In the genomic region with DNA sequence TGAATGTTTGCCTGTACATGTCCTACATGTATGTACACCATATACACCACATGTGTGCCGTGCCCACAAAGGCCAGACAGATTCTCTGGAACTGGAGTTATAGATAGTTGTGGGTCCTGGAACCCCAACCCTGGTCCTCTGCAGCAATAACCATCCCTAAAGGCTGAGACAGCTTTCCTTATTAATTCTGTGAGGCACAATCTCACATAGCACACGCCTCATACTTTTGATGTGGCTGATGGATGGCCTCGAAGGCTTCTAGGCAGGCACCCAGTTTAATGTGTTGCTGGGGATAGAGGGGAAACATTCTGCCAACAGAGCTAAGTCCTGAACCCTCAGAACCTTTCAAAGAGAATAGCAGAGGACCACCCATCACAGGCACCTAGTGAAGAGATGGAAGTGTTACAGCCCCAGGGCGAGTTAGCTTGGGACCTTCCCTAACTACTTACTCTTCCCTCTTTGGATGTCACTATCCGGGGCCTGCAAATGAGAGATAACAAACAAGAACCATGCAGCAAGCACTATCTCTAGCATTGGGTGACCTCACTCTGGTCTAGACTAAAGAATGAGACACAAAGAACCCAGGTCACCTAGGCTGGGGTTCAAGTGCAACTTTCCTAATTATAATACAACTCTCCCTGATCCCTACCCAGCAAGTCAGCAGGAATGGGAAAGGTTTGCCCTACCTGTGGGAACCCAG, we compare ENCODE assay signal across 1 mouse cellular context.
TF ChIP-seq lines count a peak whose summit lies in the region.

No protein-coding gene starts in this region.

TF ChIP-seq in MEL, 35 proteins besides CTCF, POLR2A, EP300 and RAD21:
- TF ChIP-seq ELF1 (IDR thresholded peaks at IDR 0.05; ENCODE audit: low read depth, low read length) (no peak), RCOR1 (IDR thresholded peaks at IDR 0.05; ENCODE audit: low read depth, low read length) (peak; percentile 68; the same call in 1 of the 2 replicates), SMC3 (IDR thresholded peaks at IDR 0.05; ENCODE audit: low read depth, low read length) (no peak; the same call in 1 of the 2 replicates), UBTF (IDR thresholded peaks at IDR 0.05; ENCODE audit: borderline replicate concordance, insufficient read depth, low read depth, low read length) (no peak), TBP (IDR thresholded peaks at IDR 0.05; ENCODE audit: low read depth, low read length) (no peak), NRF1 (IDR thresholded peaks at IDR 0.05; ENCODE audit: insufficient read depth, low read depth, low read length, poor library complexity, severe bottlenecking) (no peak), SIN3A (IDR thresholded peaks at IDR 0.05; ENCODE audit: low read length) (peak; percentile 79), ZKSCAN1 (IDR thresholded peaks at IDR 0.05; ENCODE audit: low read depth, low read length) (peak; percentile 10; the same call in 1 of the 2 replicates), TAL1 (IDR thresholded peaks at IDR 0.05; ENCODE audit: low read length) (peak; percentile 94), ZMIZ1 (IDR thresholded peaks at IDR 0.05; ENCODE audit: low read depth, low read length) (0 out of 2 replicates have a peak, but pooled peaks have one; percentile 30), KAT2A (conservative IDR thresholded peaks at IDR 0.05; ENCODE audit: low read depth, low read length) (no peak), CHD1 (IDR thresholded peaks at IDR 0.05; ENCODE audit: low read depth, low read length) (no peak), BHLHE40 (IDR thresholded peaks at IDR 0.05; ENCODE audit: borderline replicate concordance, low read depth, low read length) (no peak; the same call in 1 of the 2 replicates), ETS1 (IDR thresholded peaks at IDR 0.05; ENCODE audit: low read depth, low read length) (peak; percentile 90), MYC (IDR thresholded peaks at IDR 0.05; ENCODE audit: low read depth, low read length) (peak; percentile 62), TCF12 (IDR thresholded peaks at IDR 0.05; ENCODE audit: low read depth, low read length) (peak; percentile 93), CHD2 (IDR thresholded peaks at IDR 0.05; ENCODE audit: low read length) (no peak), MAZ (IDR thresholded peaks at IDR 0.05; ENCODE audit: low read depth, low read length) (no peak), MXI1 (IDR thresholded peaks at IDR 0.05; ENCODE audit: low read depth, low read length) (peak; percentile 59; the same call in 1 of the 2 replicates), ZNF384 (IDR thresholded peaks at IDR 0.05; ENCODE audit: low read depth, low read length) (no peak), E2F4 (IDR thresholded peaks at IDR 0.05; ENCODE audit: borderline replicate concordance, low read depth, low read length) (no peak), GATA1 (IDR thresholded peaks at IDR 0.05; ENCODE audit: low read depth, low read length) (peak; percentile 95), JUND (IDR thresholded peaks at IDR 0.05; ENCODE audit: low read depth, low read length) (0 out of 2 replicates have a peak, but pooled peaks have one; percentile 54)
TF ChIP-seq in MEL: peak in this region for 11.
